Mouse (Mus musculus): ENCODE measurements around the gene Asnsd1. TPM values are rescaled to one million over a fixed set of nuclear protein-coding genes. Genes with fewer than 3 reads are reported as not detected.
"Not testable (repeated sequence)": the region's sequence is repeated elsewhere in the genome, so short reads cannot be mapped to it uniquely, and the experiment has no call there.

The Asnsd1 gene
- 0.96 and 2.2 TPM in 2 replicates for polyA plus RNA-seq (2012; rRNA removed)

GRCm38 (mm10) chr1:53352327-53353261 is at the start of gene Asnsd1, which contains the start of the genes Asdurf and Gm28551:
Asnsd1 (minus strand) TSS chr1:53352752.
Asdurf (minus strand) TSS chr1:53352619.
Gm28551 (minus strand) TSS chr1:53352667.
- H3K36me3 ChIP-seq (ENCODE audit: control insufficient read depth, insufficient read depth, low read length), result peaks cover 8% of the 10 kb centered on the region
- WGBS, result under 1% methylated on average over 44 of the region's 44 CpGs
- peak; percentile 78 for TF ChIP-seq POLR2A (IDR thresholded peaks at IDR 0.05; ENCODE audit: low read depth, low read length)
- TF ChIP-seq CTCF (IDR thresholded peaks at IDR 0.05; ENCODE audit: extremely low read depth, insufficient read length, insufficient replicate concordance, low read depth, low read length), result peak; percentile 32; the same call in 1 of the 2 replicates
- peak within 1 kb of the TSS; percentile 96 for H3K4me3 ChIP-seq (ENCODE audit: low read depth, low read length)
- H3K27me3 ChIP-seq (ENCODE audit: control insufficient read depth, insufficient read depth, low read length), result no peaks in the 10 kb centered on the region
- peak within 1 kb of the TSS; percentile 26; the same call in 1 of the 2 replicates for H3K27ac ChIP-seq (ENCODE audit: insufficient read depth, low read depth, low read length)
- no peaks in the 10 kb centered on the region; the same call in 1 of the 2 replicates for H3K4me1 ChIP-seq (ENCODE audit: control insufficient read depth, insufficient read depth, insufficient read length, low read length)

GRCm38 (mm10) chr1:53393936-53394760 is 41.6 kb upstream of the Asnsd1 start:
- 43% methylated on average over 21 of the region's 21 CpGs for WGBS
- H3K4me1 ChIP-seq (ENCODE audit: control insufficient read depth, insufficient read depth, insufficient read length, low read length); H3K4me3 ChIP-seq (ENCODE audit: low read depth, low read length); H3K27ac ChIP-seq (ENCODE audit: insufficient read depth, low read depth, low read length); H3K36me3 ChIP-seq (ENCODE audit: control insufficient read depth, insufficient read depth, low read length); H3K27me3 ChIP-seq (ENCODE audit: control insufficient read depth, insufficient read depth, low read length): not testable (repeated sequence)

- no peaks in the 10 kb centered on the region for H3K36me3 ChIP-seq (ENCODE audit: control insufficient read depth, insufficient read depth, low read length)
- H3K27ac ChIP-seq (ENCODE audit: insufficient read depth, low read depth, low read length), result no peak overlapping the region
- no peaks in the 10 kb centered on the region for H3K27me3 ChIP-seq (ENCODE audit: control insufficient read depth, insufficient read depth, low read length)
- no peaks in the 10 kb centered on the region for H3K4me1 ChIP-seq (ENCODE audit: control insufficient read depth, insufficient read depth, insufficient read length, low read length)
- H3K4me3 ChIP-seq (ENCODE audit: low read depth, low read length), result no peak overlapping the region
- no peak for TF ChIP-seq CTCF (IDR thresholded peaks at IDR 0.05; ENCODE audit: extremely low read depth, insufficient read length, insufficient replicate concordance, low read depth, low read length)
- TF ChIP-seq POLR2A (IDR thresholded peaks at IDR 0.05; ENCODE audit: low read depth, low read length), result no peak
- 96% methylated on average over 14 of the region's 14 CpGs for WGBS
Measured at GRCm38 (mm10) chr1:53388762-53389161, 36.2 kb upstream of the Asnsd1 start.

- TF ChIP-seq POLR2A (IDR thresholded peaks at IDR 0.05; ENCODE audit: low read depth, low read length), result no peak
- TF ChIP-seq CTCF (IDR thresholded peaks at IDR 0.05; ENCODE audit: extremely low read depth, insufficient read length, insufficient replicate concordance, low read depth, low read length), result no peak
- Histone ChIP-seq H3K27me3 (ENCODE audit: control insufficient read depth, insufficient read depth, low read length) (no peaks in the 10 kb centered on the region), H3K4me1 (ENCODE audit: control insufficient read depth, insufficient read depth, insufficient read length, low read length) (no peaks in the 10 kb centered on the region), H3K27ac (ENCODE audit: insufficient read depth, low read depth, low read length) (no peak overlapping the region), H3K4me3 (ENCODE audit: low read depth, low read length) (no peak overlapping the region), H3K36me3 (ENCODE audit: control insufficient read depth, insufficient read depth, low read length) (no peaks in the 10 kb centered on the region)
- WGBS, result 64% methylated on average over 6 of the region's 6 CpGs
Measured at GRCm38 (mm10) chr1:53384085-53384688, 31.6 kb upstream of the Asnsd1 start.

GRCm38 (mm10) chr1:53377731-53378130 is 25.2 kb upstream of the Asnsd1 start:
- no peaks in the 10 kb centered on the region for H3K36me3 ChIP-seq (ENCODE audit: control insufficient read depth, insufficient read depth, low read length)
- TF ChIP-seq CTCF (IDR thresholded peaks at IDR 0.05; ENCODE audit: extremely low read depth, insufficient read length, insufficient replicate concordance, low read depth, low read length) (no peak), POLR2A (IDR thresholded peaks at IDR 0.05; ENCODE audit: low read depth, low read length) (no peak)
- H3K4me3 ChIP-seq (ENCODE audit: low read depth, low read length), result no peak overlapping the region
- H3K27me3 ChIP-seq (ENCODE audit: control insufficient read depth, insufficient read depth, low read length), result no peaks in the 10 kb centered on the region
- 47% methylated on average over 3 of the region's 3 CpGs for WGBS
- no peaks in the 10 kb centered on the region for H3K4me1 ChIP-seq (ENCODE audit: control insufficient read depth, insufficient read depth, insufficient read length, low read length)
- H3K27ac ChIP-seq (ENCODE audit: insufficient read depth, low read depth, low read length), result no peak overlapping the region

GRCm38 (mm10) chr1:53375965-53376364 is 23.4 kb upstream of the Asnsd1 start:
- not testable (repeated sequence) for H3K27me3 ChIP-seq (ENCODE audit: control insufficient read depth, insufficient read depth, low read length); H3K27ac ChIP-seq (ENCODE audit: insufficient read depth, low read depth, low read length); H3K4me1 ChIP-seq (ENCODE audit: control insufficient read depth, insufficient read depth, insufficient read length, low read length); H3K4me3 ChIP-seq (ENCODE audit: low read depth, low read length); H3K36me3 ChIP-seq (ENCODE audit: control insufficient read depth, insufficient read depth, low read length)
- 36% methylated on average over 2 of the region's 2 CpGs for WGBS

GRCm38 (mm10) chr1:53358988-53359387 is 6.4 kb upstream of the Asnsd1 start:
- H3K27ac ChIP-seq (ENCODE audit: insufficient read depth, low read depth, low read length), result no peak overlapping the region
- H3K36me3 ChIP-seq (ENCODE audit: control insufficient read depth, insufficient read depth, low read length), result no peaks in the 10 kb centered on the region
- H3K27me3 ChIP-seq (ENCODE audit: control insufficient read depth, insufficient read depth, low read length), result no peaks in the 10 kb centered on the region
- TF ChIP-seq CTCF (IDR thresholded peaks at IDR 0.05; ENCODE audit: extremely low read depth, insufficient read length, insufficient replicate concordance, low read depth, low read length) (no peak), POLR2A (IDR thresholded peaks at IDR 0.05; ENCODE audit: low read depth, low read length) (no peak)
- H3K4me3 ChIP-seq (ENCODE audit: low read depth, low read length), result no peak overlapping the region
- no peaks in the 10 kb centered on the region for H3K4me1 ChIP-seq (ENCODE audit: control insufficient read depth, insufficient read depth, insufficient read length, low read length)
